Mouse (Mus musculus) cerebellum, adult (tissue): Measurements from ENCODE around the gene Mob3b.

Source experiments
- ATAC-seq: cut with Nextera tagmentation; 2 replicates; pipeline ENCODE4 v1.9.2; 2017; ENCODE audit warnings: mild to moderate bottlenecking, moderate library complexity, mixed read lengths; ENCODE audit not compliant: insufficient number of reproducible peaks, low FRiP score, low TSS enrichment

The Mob3b gene

GRCm38 (mm10) chr4:35080285-35080684 lies 77.0 kb downstream of the Mob3b start:
- no peak for ATAC-seq

- ATAC-seq, result no peak
Measured at GRCm38 (mm10) chr4:35068739-35069138, 88.5 kb downstream of the Mob3b start.

GRCm38 (mm10) chr4:35066163-35066562 lies 91.1 kb downstream of the Mob3b start:
- no peak for ATAC-seq

GRCm38 (mm10) chr4:35065075-35065838 lies 92.0 kb downstream of the Mob3b start:
- no peak for ATAC-seq

- ATAC-seq, result no peak
Measured at GRCm38 (mm10) chr4:35063146-35063719, 94.1 kb downstream of the Mob3b start.

- no peak for ATAC-seq
Measured at GRCm38 (mm10) chr4:35060964-35061363, 96.3 kb downstream of the Mob3b start.

GRCm38 (mm10) chr4:35060401-35060800 lies 96.9 kb downstream of the Mob3b start:
- ATAC-seq, result no peak

GRCm38 (mm10) chr4:35054362-35054761 lies 102.9 kb downstream of the Mob3b start:
- ATAC-seq, result no peak

- no peak for ATAC-seq
Measured at GRCm38 (mm10) chr4:35052174-35052942, 104.9 kb downstream of the Mob3b start.

- ATAC-seq, result no peak
Measured at GRCm38 (mm10) chr4:35051152-35051551, 106.1 kb downstream of the Mob3b start.

GRCm38 (mm10) chr4:35049742-35050058 lies 107.6 kb downstream of the Mob3b start:
- ATAC-seq, result no peak

GRCm38 (mm10) chr4:35049036-35049741 lies 108.1 kb downstream of the Mob3b start:
- ATAC-seq, result no peak

- no peak for ATAC-seq
Measured at GRCm38 (mm10) chr4:35040896-35041295, 116.4 kb downstream of the Mob3b start.

- ATAC-seq, result no peak
Measured at GRCm38 (mm10) chr4:35040306-35040705, 117.0 kb downstream of the Mob3b start.

GRCm38 (mm10) chr4:35037824-35038223 lies 119.5 kb downstream of the Mob3b start:
- no peak for ATAC-seq

GRCm38 (mm10) chr4:35034504-35035290 lies 122.6 kb downstream of the Mob3b start:
- no peak for ATAC-seq

GRCm38 (mm10) chr4:35032758-35033157 lies 124.5 kb downstream of the Mob3b start:
- ATAC-seq, result no peak

GRCm38 (mm10) chr4:35031623-35032022 lies 125.7 kb downstream of the Mob3b start:
- ATAC-seq, result no peak

GRCm38 (mm10) chr4:35031141-35031540 lies 126.1 kb downstream of the Mob3b start:
- ATAC-seq, result no peak

GRCm38 (mm10) chr4:35018416-35018815 lies 138.9 kb downstream of the Mob3b start:
- ATAC-seq, result no peak
